Mouse (Mus musculus): Measurements from ENCODE around the gene Ccdc88b. TPM values are rescaled to one million over a fixed set of nuclear protein-coding genes. Genes with fewer than 3 reads are reported as not detected.

Ccdc88b gene
- polyA plus RNA-seq, 1 experiment from 2014 or later, result 1.1 TPM

- no peak for ATAC-seq
- Histone ChIP-seq H3K4me1 (ENCODE audit: control insufficient read depth, insufficient read depth, low read length) (0 out of 2 replicates have a peak, but pooled peaks cover 3% of the 10 kb centered on the region), H3K4me2 (ENCODE audit: low read depth, low read length) (no peak overlapping the region), H3K9me3 (ENCODE audit: control insufficient read depth, low read length) (no peaks in the 10 kb centered on the region), H3K36me3 (ENCODE audit: control insufficient read depth, insufficient read depth, low read length) (no peaks in the 10 kb centered on the region), H3K9ac (ENCODE audit: low read depth, low read length) (no peak overlapping the region), H3K4me3 (ENCODE audit: low read length) (no peak overlapping the region), H3K27me3 (replicated peaks; ENCODE audit: control insufficient read depth, insufficient read depth, low read length) (no peaks in the 10 kb centered on the region), H3K27ac (ENCODE audit: low read length) (no peak overlapping the region)
- WGBS, result 83% methylated on average over 13 of the region's 13 CpGs
These were observed 37.3 kb downstream of the Ccdc88b start for GRCm38 (mm10) chr19:6820538-6821195.

GRCm38 (mm10) chr19:6819143-6819827, 38.7 kb downstream of the Ccdc88b start:
- Histone ChIP-seq H3K9me3 (ENCODE audit: control insufficient read depth, low read length) (no peaks in the 10 kb centered on the region), H3K4me3 (ENCODE audit: low read length) (no peak overlapping the region), H3K27me3 (replicated peaks; ENCODE audit: control insufficient read depth, insufficient read depth, low read length) (no peaks in the 10 kb centered on the region), H3K36me3 (ENCODE audit: control insufficient read depth, insufficient read depth, low read length) (no peaks in the 10 kb centered on the region), H3K9ac (ENCODE audit: low read depth, low read length) (no peak overlapping the region), H3K4me1 (ENCODE audit: control insufficient read depth, insufficient read depth, low read length) (0 out of 2 replicates have a peak, but pooled peaks cover 3% of the 10 kb centered on the region), H3K4me2 (ENCODE audit: low read depth, low read length) (no peak overlapping the region), H3K27ac (ENCODE audit: low read length) (no peak overlapping the region)
- ATAC-seq, result no peak
- 42% methylated on average over 10 of the region's 10 CpGs for WGBS

- H3K4me1 ChIP-seq (ENCODE audit: control insufficient read depth, insufficient read depth, low read length), result 0 out of 2 replicates have a peak, but pooled peaks cover 3% of the 10 kb centered on the region
- no peaks in the 10 kb centered on the region for H3K27me3 ChIP-seq (replicated peaks; ENCODE audit: control insufficient read depth, insufficient read depth, low read length)
- H3K9me3 ChIP-seq (ENCODE audit: control insufficient read depth, low read length), result no peaks in the 10 kb centered on the region
- 74% methylated on average over 3 of the region's 3 CpGs for WGBS
- H3K9ac ChIP-seq (ENCODE audit: low read depth, low read length), result no peak overlapping the region
- H3K27ac ChIP-seq (ENCODE audit: low read length), result no peak overlapping the region
- ATAC-seq, result no peak
- no peak overlapping the region for H3K4me2 ChIP-seq (ENCODE audit: low read depth, low read length)
- no peak overlapping the region for H3K4me3 ChIP-seq (ENCODE audit: low read length)
- no peaks in the 10 kb centered on the region for H3K36me3 ChIP-seq (ENCODE audit: control insufficient read depth, insufficient read depth, low read length)
These were observed 43.1 kb downstream of the Ccdc88b start for GRCm38 (mm10) chr19:6814958-6815357.

- ATAC-seq, result no peak
- 41% methylated on average over 4 of the region's 4 CpGs for WGBS
- Histone ChIP-seq H3K27me3 (replicated peaks; ENCODE audit: control insufficient read depth, insufficient read depth, low read length) (no peaks in the 10 kb centered on the region), H3K9ac (ENCODE audit: low read depth, low read length) (no peak overlapping the region), H3K4me1 (ENCODE audit: control insufficient read depth, insufficient read depth, low read length) (0 out of 2 replicates have a peak, but pooled peaks cover 3% of the 10 kb centered on the region), H3K4me3 (ENCODE audit: low read length) (no peak overlapping the region), H3K36me3 (ENCODE audit: control insufficient read depth, insufficient read depth, low read length) (no peaks in the 10 kb centered on the region), H3K9me3 (ENCODE audit: control insufficient read depth, low read length) (no peaks in the 10 kb centered on the region), H3K27ac (ENCODE audit: low read length) (no peak overlapping the region), H3K4me2 (ENCODE audit: low read depth, low read length) (no peak overlapping the region)
These were observed 43.6 kb downstream of the Ccdc88b start for GRCm38 (mm10) chr19:6814366-6814765.

Small RNAs within 50 kb of the gene (microRNA-seq; reads per million reads assigned to microRNA genes)
- gene Mir5046, result not detected

Other genes with a start within 250 kb of the Ccdc88b start
- gene Rps6ka4, start 17.6 kb downstream of the Ccdc88b start, polyA plus RNA-seq (2015; fragmentation: Nextera tagmentation; extraction: Ambion mirVana), result 20.5 and 20.7 TPM in 2 replicates
- gene Trmt112, start 51.5 kb upstream of the Ccdc88b start, polyA plus RNA-seq (2015; fragmentation: Nextera tagmentation; extraction: Ambion mirVana), result 97.6 and 111 TPM in 2 replicates
- 234 and 241 TPM in 2 replicates for gene Prdx5, start 51.9 kb upstream of the Ccdc88b start, polyA plus RNA-seq (2015; fragmentation: Nextera tagmentation; extraction: Ambion mirVana)
- gene Esrra, start 63.6 kb upstream of the Ccdc88b start, polyA plus RNA-seq (2015; fragmentation: Nextera tagmentation; extraction: Ambion mirVana), result 41.7 and 47.7 TPM in 2 replicates
- gene Catsperz, start 67.2 kb upstream of the Ccdc88b start, polyA plus RNA-seq (2015; fragmentation: Nextera tagmentation; extraction: Ambion mirVana), result 0.73 and 1.4 TPM in 2 replicates
- gene Kcnk4, start 76.3 kb upstream of the Ccdc88b start, polyA plus RNA-seq (2015; fragmentation: Nextera tagmentation; extraction: Ambion mirVana), result 0.45 and 0.48 TPM in 2 replicates
- gene Bad, start 83.7 kb upstream of the Ccdc88b start, polyA plus RNA-seq (2015; fragmentation: Nextera tagmentation; extraction: Ambion mirVana), result 77.7 and 80.5 TPM in 2 replicates
- gene Gpr137, start 84.3 kb upstream of the Ccdc88b start, polyA plus RNA-seq (2015; fragmentation: Nextera tagmentation; extraction: Ambion mirVana), result 20.6 and 21.1 TPM in 2 replicates
- gene Ppp1r14b, start 116.8 kb upstream of the Ccdc88b start, polyA plus RNA-seq (2015; fragmentation: Nextera tagmentation; extraction: Ambion mirVana), result 57.9 and 58.2 TPM in 2 replicates
- gene Plcb3, start 118.3 kb upstream of the Ccdc88b start, polyA plus RNA-seq (2015; fragmentation: Nextera tagmentation; extraction: Ambion mirVana), result 198 and 222 TPM in 2 replicates
- gene Fkbp2, start 122.3 kb upstream of the Ccdc88b start, polyA plus RNA-seq (2015; fragmentation: Nextera tagmentation; extraction: Ambion mirVana), result 176 and 195 TPM in 2 replicates
- gene Vegfb, start 129.4 kb upstream of the Ccdc88b start, polyA plus RNA-seq (2015; fragmentation: Nextera tagmentation; extraction: Ambion mirVana), result 18.3 and 21.5 TPM in 2 replicates
- 26.9 and 29.5 TPM in 2 replicates for gene Dnajc4, start 134.4 kb upstream of the Ccdc88b start, polyA plus RNA-seq (2015; fragmentation: Nextera tagmentation; extraction: Ambion mirVana)
- gene Nudt22, start 137.9 kb upstream of the Ccdc88b start, polyA plus RNA-seq (2015; fragmentation: Nextera tagmentation; extraction: Ambion mirVana), result 33.0 and 40.2 TPM in 2 replicates
- gene Trpt1, start 137.9 kb upstream of the Ccdc88b start, polyA plus RNA-seq (2015; fragmentation: Nextera tagmentation; extraction: Ambion mirVana), result 8.9 and 9.5 TPM in 2 replicates
- 13.0 and 14.4 TPM in 2 replicates for gene Fermt3, start 161.3 kb upstream of the Ccdc88b start, polyA plus RNA-seq (2015; fragmentation: Nextera tagmentation; extraction: Ambion mirVana)
- 194 and 208 TPM in 2 replicates for gene Stip1, start 181.8 kb upstream of the Ccdc88b start, polyA plus RNA-seq (2015; fragmentation: Nextera tagmentation; extraction: Ambion mirVana)
- 11.6 and 13.1 TPM in 2 replicates for gene Macrod1, start 198.6 kb upstream of the Ccdc88b start, polyA plus RNA-seq (2015; fragmentation: Nextera tagmentation; extraction: Ambion mirVana)
- gene Flrt1, start 247.5 kb upstream of the Ccdc88b start, polyA plus RNA-seq (2015; fragmentation: Nextera tagmentation; extraction: Ambion mirVana), result 1.6 and 1.9 TPM in 2 replicates

Measured in intestine, embryonic 16.5 days (tissue).